ENCODE assay signal across 27 mouse cellular contexts in the genomic region with DNA sequence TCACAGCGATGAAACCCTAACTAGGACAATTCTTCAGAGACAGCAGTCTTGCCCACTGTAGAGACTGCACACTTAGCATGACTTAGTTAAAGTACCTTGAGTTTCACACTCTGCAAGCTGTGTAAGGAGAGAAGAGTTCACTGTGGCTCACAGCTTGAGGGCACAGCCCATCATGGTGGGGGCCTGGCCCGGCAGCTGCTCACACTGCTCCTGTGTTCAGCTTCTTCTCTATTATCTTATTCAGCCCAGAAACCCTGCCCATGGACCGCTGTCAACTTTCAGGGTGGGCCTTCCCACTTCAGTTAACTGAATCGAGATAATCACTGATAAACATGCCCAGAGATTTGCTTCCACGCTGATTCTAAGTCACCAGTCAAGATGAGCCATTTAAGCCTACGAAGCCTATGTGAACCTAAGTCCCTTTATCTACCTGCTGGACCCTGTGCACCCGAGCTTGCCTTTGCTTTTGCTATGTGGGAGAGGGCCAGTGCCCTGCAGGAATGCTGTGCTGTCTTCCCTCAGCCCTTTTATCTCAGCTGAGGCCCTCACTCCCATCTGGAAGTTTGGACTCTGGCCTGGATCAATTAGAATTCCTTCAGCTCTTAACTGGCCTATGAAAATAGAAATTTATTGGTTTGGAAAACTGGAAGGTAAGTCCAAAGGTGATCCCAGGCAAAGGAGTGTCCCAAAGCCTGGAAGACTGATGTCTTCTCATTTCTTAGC. TPM values are rescaled to one million over a fixed set of nuclear protein-coding genes. Genes with fewer than 3 reads are reported as not detected.
DNase-seq lines count a peak whose midpoint lies in the region; ATAC-seq and TF ChIP-seq lines count a peak whose summit lies in the region.
"Had no signal": no experiment of that assay in that cellular context is flagged by ENCODE, and none has a peak within 500 bp of the region (broad histone marks: within the 10 kb centered on the region; RNA-seq: fewer than 3 reads in every experiment).

No protein-coding gene starts in this region.

- DNase-seq in stomach, postnatal 0 days (ENCODE audit: low spot score) = no peak
- DNase-seq in large intestine, adult 2 months (ENCODE audit: low read depth, low spot score) = peak; percentile 75
- DNase-seq in thymus, postnatal 0 days (ENCODE audit: low spot score) = no peak
- DNase-seq in embryonic facial prominence, embryonic 10.5 days (ENCODE audit: low spot score) = no peak
- DNase-seq in kidney, postnatal 4 days = no peak
- DNase-seq: adrenal gland, adult 8-10 months; adrenal gland, postnatal 36 days; cerebellum, adult 2 months; cerebellum, postnatal 14 days; forebrain, postnatal 0 days; gastrocnemius, adult 2 months; gastrocnemius, postnatal 14 days; heart, adult 18-20 months; heart, postnatal 10 days; heart, postnatal 36 days had no signal

- H3K9me3 ChIP-seq in stomach, embryonic 16.5 days (replicated peaks; ENCODE audit: control insufficient read depth, low read length) = no peaks in the 10 kb centered on the region
- no peaks in the 10 kb centered on the region for H3K9me3 ChIP-seq in stomach, postnatal 0 days (ENCODE audit: control insufficient read depth, low read length)
- H3K9me3 ChIP-seq in embryonic facial prominence, embryonic 10.5 days = no peaks in the 10 kb centered on the region
- H3K9me3 ChIP-seq: embryonic facial prominence, embryonic 12.5 days; embryonic facial prominence, embryonic 15.5 days; heart, embryonic 12.5 days; heart, embryonic 15.5 days; hindbrain, embryonic 10.5 days; hindbrain, embryonic 13.5 days had no signal

- ATAC-seq in stomach, embryonic 16.5 days (ENCODE audit: insufficient read depth, low FRiP score) = 0 out of 2 replicates have a peak, but pooled peaks have one; percentile 44
- ATAC-seq in stomach, postnatal 0 days (ENCODE audit: low FRiP score, low TSS enrichment) = no peak
- ATAC-seq: activated CD4-positive, CD25-positive, alpha-beta regulatory T cell, adult 4 months; forebrain, embryonic 14.5 days; forebrain, postnatal 0 days; hindbrain, embryonic 16.5 days had no signal

- H3K36me3 ChIP-seq in stomach, embryonic 16.5 days (ENCODE audit: control insufficient read depth, insufficient read depth, low read length) = no peaks in the 10 kb centered on the region
- H3K36me3 ChIP-seq in stomach, postnatal 0 days (ENCODE audit: control insufficient read depth, insufficient read depth, low read length) = no peaks in the 10 kb centered on the region
- H3K36me3 ChIP-seq in small intestine, adult 2 months (ENCODE audit: control insufficient read depth, insufficient read depth, low read length) = peaks cover 13% of the 10 kb centered on the region
- no peaks in the 10 kb centered on the region for H3K36me3 ChIP-seq in embryonic facial prominence, embryonic 10.5 days (replicated peaks)
- H3K36me3 ChIP-seq: embryonic facial prominence, embryonic 12.5 days; embryonic facial prominence, embryonic 15.5 days; heart, embryonic 12.5 days; heart, embryonic 15.5 days; hindbrain, embryonic 10.5 days; hindbrain, embryonic 13.5 days had no signal

- no peaks in the 10 kb centered on the region for H3K4me1 ChIP-seq in stomach, embryonic 16.5 days (ENCODE audit: control insufficient read depth, insufficient read depth, low read length)
- H3K4me1 ChIP-seq in stomach, postnatal 0 days (replicated peaks; ENCODE audit: control insufficient read depth, insufficient read depth) = no peaks in the 10 kb centered on the region
- H3K4me1 ChIP-seq in small intestine, adult 2 months (ENCODE audit: control insufficient read depth, insufficient read depth, insufficient read length, low read length) = peaks cover 29% of the 10 kb centered on the region
- no peaks in the 10 kb centered on the region for H3K4me1 ChIP-seq in embryonic facial prominence, embryonic 10.5 days
- H3K4me1 ChIP-seq: embryonic facial prominence, embryonic 12.5 days; embryonic facial prominence, embryonic 15.5 days; heart, embryonic 12.5 days; heart, embryonic 15.5 days; hindbrain, embryonic 10.5 days; hindbrain, embryonic 13.5 days had no signal

- no peak overlapping the region for H3K27ac ChIP-seq in stomach, embryonic 16.5 days (ENCODE audit: low read length)
- H3K27ac ChIP-seq in stomach, postnatal 0 days (replicated peaks) = no peak overlapping the region
- H3K27ac ChIP-seq in small intestine, adult 2 months (ENCODE audit: insufficient read depth, low read depth, low read length) = peak overlapping the region; percentile 94
- H3K27ac ChIP-seq in embryonic facial prominence, embryonic 10.5 days (replicated peaks) = no peak overlapping the region
- H3K27ac ChIP-seq: embryonic facial prominence, embryonic 12.5 days; embryonic facial prominence, embryonic 15.5 days; gastrocnemius, adult 2 months; heart, embryonic 15.5 days; hindbrain, embryonic 10.5 days; hindbrain, embryonic 13.5 days had no signal

- 57% methylated on average over 7 of the region's 7 CpGs for WGBS in stomach, embryonic 16.5 days
- WGBS in stomach, postnatal 0 days = 62% methylated on average over 7 of the region's 7 CpGs
- 38% methylated on average over 7 of the region's 7 CpGs for WGBS in large intestine, adult 2 months
- 34% methylated on average over 7 of the region's 7 CpGs for whole genome bisulfite sequencing in small intestine, adult 2 months
- 77% methylated on average over 7 of the region's 7 CpGs for WGBS in embryonic facial prominence, embryonic 10.5 days

- TF ChIP-seq EP300 in stomach, postnatal 0 days (optimal IDR thresholded peaks at IDR 0.05) = no peak

- H3K9ac ChIP-seq in stomach, embryonic 16.5 days (ENCODE audit: low read length) = no peak overlapping the region
- H3K9ac ChIP-seq in stomach, postnatal 0 days (ENCODE audit: low read length) = no peak overlapping the region
- H3K9ac ChIP-seq: embryonic facial prominence, embryonic 12.5 days; embryonic facial prominence, embryonic 15.5 days; forebrain, postnatal 0 days; heart, embryonic 12.5 days; heart, embryonic 15.5 days; hindbrain, embryonic 13.5 days had no signal

- H3K4me2 ChIP-seq in stomach, embryonic 16.5 days (ENCODE audit: low read depth, low read length) = no peak overlapping the region
- no peak overlapping the region for H3K4me2 ChIP-seq in stomach, postnatal 0 days (replicated peaks; ENCODE audit: low read depth)
- H3K4me2 ChIP-seq: embryonic facial prominence, embryonic 12.5 days; embryonic facial prominence, embryonic 15.5 days; heart, embryonic 12.5 days; heart, embryonic 15.5 days; hindbrain, embryonic 13.5 days had no signal

- no peaks in the 10 kb centered on the region for H3K27me3 ChIP-seq in stomach, embryonic 16.5 days (ENCODE audit: control insufficient read depth, insufficient read depth, low read length)
- H3K27me3 ChIP-seq in stomach, postnatal 0 days (ENCODE audit: control insufficient read depth, insufficient read depth, low read length) = no peaks in the 10 kb centered on the region
- H3K27me3 ChIP-seq in small intestine, adult 2 months (ENCODE audit: control insufficient read depth, insufficient read depth, low read length) = no peaks in the 10 kb centered on the region
- H3K27me3 ChIP-seq in embryonic facial prominence, embryonic 10.5 days (replicated peaks; ENCODE audit: low read depth, poor library complexity, severe bottlenecking) = no peaks in the 10 kb centered on the region
- H3K27me3 ChIP-seq: embryonic facial prominence, embryonic 12.5 days; embryonic facial prominence, embryonic 15.5 days; heart, embryonic 12.5 days; heart, embryonic 15.5 days had no signal

- no peak for TF ChIP-seq POLR2A in small intestine, adult 2 months (IDR thresholded peaks at IDR 0.05; ENCODE audit: low read depth, low read length)

- no peak for TF ChIP-seq CTCF in stomach, postnatal 0 days (IDR thresholded peaks at IDR 0.05; ENCODE audit: low read depth)
- TF ChIP-seq CTCF in small intestine, adult 2 months (IDR thresholded peaks at IDR 0.05; ENCODE audit: extremely low read depth, insufficient read length, insufficient replicate concordance, low read depth, low read length) = no peak

- H3K4me3 ChIP-seq in stomach, embryonic 16.5 days (replicated peaks; ENCODE audit: low read length) = no peak overlapping the region
- no peak overlapping the region for H3K4me3 ChIP-seq in stomach, postnatal 0 days (ENCODE audit: low read depth, low read length)
- H3K4me3 ChIP-seq in small intestine, adult 2 months (ENCODE audit: low read depth, low read length) = no peak overlapping the region
- no peak overlapping the region for H3K4me3 ChIP-seq in embryonic facial prominence, embryonic 10.5 days
- H3K4me3 ChIP-seq: embryonic facial prominence, embryonic 12.5 days; embryonic facial prominence, embryonic 15.5 days; gastrocnemius, adult 2 months; heart, embryonic 12.5 days; heart, embryonic 15.5 days; hindbrain, embryonic 10.5 days; hindbrain, embryonic 13.5 days had no signal

RNA-seq across cellular contexts. Expression of a gene that starts 6.9 kb away (rescaled TPM):
- polyA plus RNA-seq in stomach, embryonic 16.5 days (2015; fragmentation: Nextera tagmentation; extraction: Ambion mirVana) = 1.7 and 2.0 TPM in 2 replicates
- polyA plus RNA-seq in stomach, postnatal 0 days (2015; fragmentation: Nextera tagmentation; extraction: Ambion mirVana) = 1.1 and 1.7 TPM in 2 replicates
- 119 and 275 TPM in 2 replicates for polyA plus RNA-seq in large intestine, adult 2 months (2012; rRNA removed)
- polyA plus RNA-seq in small intestine, adult 2 months (2012; rRNA removed) = 97.0 and 197 TPM in 2 replicates
- polyA plus RNA-seq in thymus, postnatal 0 days (2015; fragmentation: Nextera tagmentation; extraction: Ambion mirVana) = 0.64 and 0.75 TPM in 2 replicates
- not detected in 2 replicates for polyA plus RNA-seq in embryonic facial prominence, embryonic 10.5 days (2016; fragmentation: Nextera tagmentation; extraction: Ambion mirVana)
- polyA plus RNA-seq: activated CD4-positive, CD25-positive, alpha-beta regulatory T cell, adult 4 months; embryonic facial prominence, embryonic 12.5 days; forebrain, embryonic 11.5 days had no signal

RNA-seq across cellular contexts. Expression of a gene that starts 40.2 kb away (rescaled TPM):
- 28.5 and 39.9 TPM in 2 replicates for polyA plus RNA-seq in stomach, embryonic 16.5 days (2015; fragmentation: Nextera tagmentation; extraction: Ambion mirVana)
- 33.5 and 37.3 TPM in 2 replicates for polyA plus RNA-seq in stomach, postnatal 0 days (2015; fragmentation: Nextera tagmentation; extraction: Ambion mirVana)
- polyA plus RNA-seq in large intestine, adult 2 months (2012; rRNA removed) = 17.4 and 30.3 TPM in 2 replicates
- 23.1 and 23.5 TPM in 2 replicates for polyA plus RNA-seq in small intestine, adult 2 months (2012; rRNA removed)
- polyA plus RNA-seq in thymus, postnatal 0 days (2015; fragmentation: Nextera tagmentation; extraction: Ambion mirVana) = 0.08 and 0.10 TPM in 2 replicates
- polyA plus RNA-seq in embryonic facial prominence, embryonic 10.5 days (2016; fragmentation: Nextera tagmentation; extraction: Ambion mirVana) = 0.05 TPM in 2 replicates
- polyA plus RNA-seq: activated CD4-positive, CD25-positive, alpha-beta regulatory T cell, adult 4 months; embryonic facial prominence, embryonic 12.5 days; embryonic facial prominence, embryonic 15.5 days; heart, embryonic 12.5 days had no signal

Comparison
In these comparisons a context has a peak if more than half of its experiments do, and no peak if none do; other contexts are left out.
1. RNA of a gene that starts 6.9 kb away (polyA plus RNA-seq): 97.0 to 197 TPM in small intestine, adult 2 months and 119 to 275 TPM in large intestine, adult 2 months; 1.7 to 2.0 TPM in stomach, embryonic 16.5 days, 1.1 to 1.7 TPM in stomach, postnatal 0 days, 0.64 to 0.75 TPM in thymus, postnatal 0 days and not detected in embryonic facial prominence, embryonic 10.5 days; every median in the first group is over 10 times any median in the second.
2. RNA of a gene that starts 40.2 kb away (polyA plus RNA-seq): 33.5 to 37.3 TPM in stomach, postnatal 0 days, 28.5 to 39.9 TPM in stomach, embryonic 16.5 days, 23.1 to 23.5 TPM in small intestine, adult 2 months and 17.4 to 30.3 TPM in large intestine, adult 2 months; 0.08 to 0.10 TPM in thymus, postnatal 0 days and 0.05 TPM in embryonic facial prominence, embryonic 10.5 days; every median in the first group is over 10 times any median in the second.